Mouse (Mus musculus): ENCODE data around the gene Cttnbp2. TPM values are rescaled to one million over a fixed set of nuclear protein-coding genes. Genes with fewer than 3 reads are reported as not detected.

Gene Cttnbp2
- polyA plus RNA-seq (2015; fragmentation: Nextera tagmentation; extraction: Ambion mirVana) = 19.3 and 21.2 TPM in 2 replicates

DNA sequence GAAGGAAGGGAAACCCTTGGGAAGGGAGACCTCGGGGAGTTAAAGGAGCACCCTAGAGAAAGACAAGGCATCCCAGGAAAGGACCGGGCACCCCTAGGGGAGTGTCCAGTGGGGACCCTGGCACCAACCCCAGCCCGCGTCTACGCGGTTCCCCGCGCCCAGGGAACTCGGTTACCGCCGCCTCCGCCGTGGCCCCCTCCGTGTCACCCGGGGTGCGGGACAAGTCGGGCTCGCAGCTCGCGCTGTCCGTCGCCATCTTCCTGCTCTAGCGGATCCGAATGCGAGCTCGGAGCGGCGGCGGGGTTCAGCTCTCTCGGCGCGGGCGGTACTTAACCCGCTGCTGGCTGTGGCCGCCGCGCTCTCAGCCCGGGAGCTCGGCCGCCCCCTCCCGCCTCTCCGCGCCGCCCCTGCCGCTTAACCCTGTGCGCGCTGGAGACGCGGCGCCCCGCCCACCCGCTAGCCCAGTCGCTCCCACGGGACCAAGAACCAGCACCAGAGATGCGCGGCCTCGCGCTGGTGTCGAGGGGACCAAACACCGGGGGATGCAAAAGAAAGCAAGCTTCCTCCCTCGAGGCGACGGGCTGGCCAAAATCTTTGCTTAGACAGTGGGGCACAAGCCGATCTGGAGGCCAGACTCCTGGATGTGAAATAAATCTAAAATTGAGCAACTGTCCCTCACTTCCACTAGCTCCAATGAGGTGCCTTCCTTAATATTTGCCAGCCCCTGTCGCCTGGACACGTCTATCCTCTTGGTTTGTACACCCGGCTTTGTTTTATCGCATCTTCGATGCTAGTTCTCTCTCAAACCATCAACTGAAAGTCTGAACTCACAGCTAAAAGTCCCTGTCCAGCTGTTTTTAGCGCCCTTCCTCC lies at the start of gene Cttnbp2:
Gene Cttnbp2, minus strand, starts transcription at position 364 of the 873 bp plus-strand sequence.
- 1% methylated on average over 70 of the region's 70 CpGs for WGBS
- Histone ChIP-seq H3K4me1 (ENCODE audit: insufficient read depth, low read length) (peaks cover 15% of the 10 kb centered on the region), H3K27me3 (ENCODE audit: insufficient read depth, low read length) (peaks cover 5% of the 10 kb centered on the region; the same call in 1 of the 2 replicates), H3K9me3 (ENCODE audit: low read length) (no peaks in the 10 kb centered on the region), H3K4me3 (ENCODE audit: low read length) (peak within 1 kb of the TSS; percentile 89), H3K4me2 (replicated peaks; ENCODE audit: low read depth, low read length) (peak within 1 kb of the TSS; percentile 97), H3K27ac (ENCODE audit: low read length) (0 out of 2 replicates have a peak within 1 kb of the TSS, but pooled peaks have one; percentile 18), H3K9ac (replicated peaks; ENCODE audit: low read length) (peak within 1 kb of the TSS; percentile 88), H3K36me3 (ENCODE audit: insufficient read depth, low read length) (no peaks in the 10 kb centered on the region)
- peak; percentile 97 for ATAC-seq (ENCODE audit: low FRiP score, low TSS enrichment)

DNA sequence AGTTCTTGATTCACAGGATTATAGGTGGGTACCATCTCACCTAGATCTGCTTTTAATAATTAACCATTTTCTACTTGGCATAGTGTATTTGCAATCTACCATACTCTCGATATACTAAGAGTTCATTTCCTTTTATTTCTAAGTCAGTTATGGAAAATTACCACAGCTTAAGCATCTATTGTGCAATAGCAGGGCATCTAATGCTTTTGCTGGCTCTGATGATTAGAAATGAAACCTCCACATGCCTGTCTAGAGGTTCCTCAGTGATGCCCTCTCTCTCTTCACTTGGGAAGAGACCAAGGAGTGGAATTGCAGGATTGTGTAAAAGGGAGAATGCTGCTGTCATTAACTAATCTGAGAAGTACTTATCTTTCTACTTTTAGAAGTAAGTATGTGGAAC lies 44.4 kb upstream of the Cttnbp2 start:
- H3K9me3 ChIP-seq (ENCODE audit: low read length) = no peaks in the 10 kb centered on the region
- H3K27ac ChIP-seq (ENCODE audit: low read length) = no peak overlapping the region
- H3K4me2 ChIP-seq (replicated peaks; ENCODE audit: low read depth, low read length) = no peak overlapping the region
- H3K36me3 ChIP-seq (ENCODE audit: insufficient read depth, low read length) = no peaks in the 10 kb centered on the region
- no peak overlapping the region for H3K9ac ChIP-seq (replicated peaks; ENCODE audit: low read length)
- WGBS = 88% methylated on average over 1 of the region's 1 CpGs
- no peak for ATAC-seq (ENCODE audit: low FRiP score, low TSS enrichment)
- no peaks in the 10 kb centered on the region for H3K4me1 ChIP-seq (ENCODE audit: insufficient read depth, low read length)
- H3K4me3 ChIP-seq (ENCODE audit: low read length) = no peak overlapping the region
- H3K27me3 ChIP-seq (ENCODE audit: insufficient read depth, low read length) = no peaks in the 10 kb centered on the region

DNA sequence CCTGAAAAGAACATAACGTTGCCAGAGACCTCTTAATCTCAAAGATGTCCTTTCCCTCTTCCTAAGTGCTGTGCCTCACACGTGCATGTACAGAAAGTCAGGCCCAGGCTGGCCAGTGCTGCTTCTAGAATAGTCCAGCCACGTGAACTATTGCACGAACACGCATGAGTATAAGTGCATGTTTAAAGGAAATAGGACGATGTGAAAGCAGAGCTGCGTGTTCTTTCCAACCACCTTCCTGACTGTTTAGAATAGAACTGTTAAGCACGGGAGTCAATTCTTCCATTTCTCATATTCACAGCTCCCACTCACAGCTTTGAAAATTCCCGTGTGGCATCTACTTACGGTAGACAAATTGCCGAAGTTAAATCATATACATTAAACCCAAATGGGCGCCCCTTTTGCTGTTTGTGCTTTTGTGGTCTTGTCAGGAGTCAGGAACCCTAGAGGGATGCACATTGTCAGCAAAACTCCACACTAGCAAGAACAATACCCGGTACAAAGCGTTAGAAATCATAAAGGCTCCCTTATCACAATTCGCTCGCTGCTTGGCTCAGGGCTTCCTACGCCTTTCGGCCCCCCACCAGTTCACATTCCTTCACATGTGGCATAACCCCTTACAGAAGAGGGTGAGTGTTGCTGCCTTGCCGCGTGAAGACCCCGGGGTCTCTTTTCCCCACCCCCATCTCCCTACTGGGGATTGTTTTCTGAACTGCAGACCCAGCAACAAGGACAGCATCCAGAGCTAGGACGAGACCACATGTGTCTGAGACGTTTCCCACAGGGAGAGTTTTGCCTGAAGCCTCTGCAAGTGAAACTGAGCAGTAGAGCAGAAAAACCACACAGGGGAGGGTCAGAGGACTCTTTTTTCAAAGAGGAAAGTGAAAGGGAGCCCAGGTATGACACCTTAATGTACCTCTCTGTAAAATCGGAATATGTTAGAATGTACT lies 33.1 kb upstream of the Cttnbp2 start:
- ATAC-seq (ENCODE audit: low FRiP score, low TSS enrichment) = no peak
- Histone ChIP-seq H3K27me3 (ENCODE audit: insufficient read depth, low read length) (no peaks in the 10 kb centered on the region), H3K4me2 (replicated peaks; ENCODE audit: low read depth, low read length) (peak overlapping the region; percentile 12; the same call in 1 of the 2 replicates), H3K36me3 (ENCODE audit: insufficient read depth, low read length) (no peaks in the 10 kb centered on the region), H3K4me3 (ENCODE audit: low read length) (no peak overlapping the region), H3K9ac (replicated peaks; ENCODE audit: low read length) (no peak overlapping the region), H3K9me3 (ENCODE audit: low read length) (no peaks in the 10 kb centered on the region), H3K27ac (ENCODE audit: low read length) (no peak overlapping the region), H3K4me1 (ENCODE audit: insufficient read depth, low read length) (no peaks in the 10 kb centered on the region)
- 64% methylated on average over 24 of the region's 24 CpGs for WGBS

DNA sequence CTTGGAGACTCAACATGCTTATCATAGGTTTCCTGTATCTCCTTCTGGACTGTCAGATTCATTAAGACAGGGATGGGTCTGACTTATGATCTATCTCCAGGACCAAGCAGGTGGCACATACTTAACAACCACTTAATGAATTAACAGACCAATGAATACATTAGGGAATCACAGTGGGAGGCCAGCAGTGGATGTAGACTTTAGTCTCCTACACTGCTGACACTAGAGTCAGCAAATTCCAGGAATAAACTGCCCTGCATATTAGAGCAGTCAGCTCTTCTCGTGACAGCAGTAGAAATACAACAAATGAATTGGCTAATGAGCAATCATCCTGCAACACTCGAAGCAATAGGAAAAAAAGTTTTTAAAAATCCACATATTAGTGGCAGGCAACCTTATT lies 29.2 kb upstream of the Cttnbp2 start:
- ATAC-seq (ENCODE audit: low FRiP score, low TSS enrichment) = peak; percentile 80
- Histone ChIP-seq H3K27me3 (ENCODE audit: insufficient read depth, low read length) (no peaks in the 10 kb centered on the region), H3K36me3 (ENCODE audit: insufficient read depth, low read length) (no peaks in the 10 kb centered on the region), H3K4me2 (replicated peaks; ENCODE audit: low read depth, low read length) (no peak overlapping the region), H3K27ac (ENCODE audit: low read length) (no peak overlapping the region), H3K9me3 (ENCODE audit: low read length) (no peaks in the 10 kb centered on the region), H3K9ac (replicated peaks; ENCODE audit: low read length) (no peak overlapping the region), H3K4me1 (ENCODE audit: insufficient read depth, low read length) (no peaks in the 10 kb centered on the region), H3K4me3 (ENCODE audit: low read length) (no peak overlapping the region)
- 68% methylated on average over 2 of the region's 2 CpGs for WGBS

DNA sequence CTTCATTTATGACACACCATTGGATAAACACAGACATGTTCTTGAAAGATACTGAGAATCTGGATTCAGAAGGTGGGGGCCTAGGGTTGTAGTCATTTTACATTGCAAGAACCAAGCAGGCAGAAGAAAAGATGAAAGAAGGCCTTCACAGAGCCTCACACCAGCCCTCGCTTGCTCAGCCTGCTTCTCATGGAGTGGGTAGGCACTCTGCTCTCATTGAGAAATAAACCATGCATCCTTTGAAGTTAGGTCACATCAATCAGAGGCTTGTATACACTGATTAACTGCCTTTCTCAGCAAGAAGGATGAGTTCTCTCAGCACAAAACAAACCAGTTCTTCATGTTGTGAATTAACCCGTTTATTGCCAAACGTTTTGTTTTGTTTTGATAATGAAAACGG lies 25.8 kb upstream of the Cttnbp2 start:
- no peaks in the 10 kb centered on the region for H3K4me1 ChIP-seq (ENCODE audit: insufficient read depth, low read length)
- H3K9ac ChIP-seq (replicated peaks; ENCODE audit: low read length) = no peak overlapping the region
- no peaks in the 10 kb centered on the region for H3K36me3 ChIP-seq (ENCODE audit: insufficient read depth, low read length)
- H3K4me2 ChIP-seq (replicated peaks; ENCODE audit: low read depth, low read length) = no peak overlapping the region
- H3K9me3 ChIP-seq (ENCODE audit: low read length) = no peaks in the 10 kb centered on the region
- no peak overlapping the region for H3K4me3 ChIP-seq (ENCODE audit: low read length)
- H3K27me3 ChIP-seq (ENCODE audit: insufficient read depth, low read length) = no peaks in the 10 kb centered on the region
- WGBS = 50% methylated on average over 4 of the region's 4 CpGs
- ATAC-seq (ENCODE audit: low FRiP score, low TSS enrichment) = no peak
- no peak overlapping the region for H3K27ac ChIP-seq (ENCODE audit: low read length)

DNA sequence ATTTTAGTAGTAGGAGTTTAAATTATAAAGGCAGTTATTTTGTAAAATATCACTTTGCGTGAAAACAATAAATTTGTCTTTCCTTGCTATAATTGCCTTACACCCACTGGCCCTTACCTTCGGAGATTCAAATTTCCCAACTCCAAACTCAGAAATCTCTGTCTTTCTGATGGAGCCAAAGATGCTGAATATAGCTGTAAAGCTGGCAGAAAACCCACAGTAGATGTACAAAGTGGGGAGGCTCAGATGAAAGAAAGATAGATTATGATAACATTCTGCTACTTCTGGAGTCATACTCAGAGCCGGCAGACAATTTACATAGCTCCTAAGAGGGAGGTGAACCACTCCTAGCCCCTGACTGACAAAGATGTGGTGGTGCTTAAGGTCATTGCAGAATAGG lies 15.8 kb upstream of the Cttnbp2 start:
- no peaks in the 10 kb centered on the region for H3K27me3 ChIP-seq (ENCODE audit: insufficient read depth, low read length)
- H3K36me3 ChIP-seq (ENCODE audit: insufficient read depth, low read length) = no peaks in the 10 kb centered on the region
- H3K27ac ChIP-seq (ENCODE audit: low read length) = no peak overlapping the region
- no peaks in the 10 kb centered on the region for H3K4me1 ChIP-seq (ENCODE audit: insufficient read depth, low read length)
- no peak overlapping the region for H3K4me2 ChIP-seq (replicated peaks; ENCODE audit: low read depth, low read length)
- no peak overlapping the region for H3K4me3 ChIP-seq (ENCODE audit: low read length)
- no peak for ATAC-seq (ENCODE audit: low FRiP score, low TSS enrichment)
- H3K9me3 ChIP-seq (ENCODE audit: low read length) = no peaks in the 10 kb centered on the region
- 83% methylated on average over 3 of the region's 3 CpGs for WGBS
- H3K9ac ChIP-seq (replicated peaks; ENCODE audit: low read length) = no peak overlapping the region

DNA sequence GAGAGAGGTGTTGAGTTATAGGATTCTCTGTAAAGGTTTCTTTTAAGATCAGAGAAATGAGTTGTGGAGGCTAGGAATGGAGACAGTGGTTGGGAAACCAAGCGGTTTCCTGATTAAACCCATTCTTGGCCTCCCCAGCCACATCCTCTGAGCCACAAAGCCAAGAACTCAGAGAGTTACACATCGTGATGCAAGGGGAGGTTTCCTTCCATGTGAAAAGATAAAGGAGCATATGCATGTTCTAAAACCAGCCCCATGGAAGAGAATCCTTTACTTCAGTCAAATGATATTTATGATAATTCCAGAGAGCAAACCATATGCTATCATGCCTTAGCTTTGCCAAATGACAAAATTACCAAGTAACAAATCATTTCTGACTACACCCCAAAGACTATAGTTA lies 3.0 kb upstream of the Cttnbp2 start:
- Histone ChIP-seq H3K36me3 (ENCODE audit: insufficient read depth, low read length) (no peaks in the 10 kb centered on the region), H3K9me3 (ENCODE audit: low read length) (no peaks in the 10 kb centered on the region), H3K27ac (ENCODE audit: low read length) (no peak overlapping the region), H3K27me3 (ENCODE audit: insufficient read depth, low read length) (peaks cover 5% of the 10 kb centered on the region; the same call in 1 of the 2 replicates), H3K4me1 (ENCODE audit: insufficient read depth, low read length) (peaks cover 15% of the 10 kb centered on the region), H3K4me2 (replicated peaks; ENCODE audit: low read depth, low read length) (no peak overlapping the region), H3K4me3 (ENCODE audit: low read length) (no peak overlapping the region), H3K9ac (replicated peaks; ENCODE audit: low read length) (no peak overlapping the region)
- no peak for ATAC-seq (ENCODE audit: low FRiP score, low TSS enrichment)
- 80% methylated on average over 2 of the region's 2 CpGs for WGBS

DNA sequence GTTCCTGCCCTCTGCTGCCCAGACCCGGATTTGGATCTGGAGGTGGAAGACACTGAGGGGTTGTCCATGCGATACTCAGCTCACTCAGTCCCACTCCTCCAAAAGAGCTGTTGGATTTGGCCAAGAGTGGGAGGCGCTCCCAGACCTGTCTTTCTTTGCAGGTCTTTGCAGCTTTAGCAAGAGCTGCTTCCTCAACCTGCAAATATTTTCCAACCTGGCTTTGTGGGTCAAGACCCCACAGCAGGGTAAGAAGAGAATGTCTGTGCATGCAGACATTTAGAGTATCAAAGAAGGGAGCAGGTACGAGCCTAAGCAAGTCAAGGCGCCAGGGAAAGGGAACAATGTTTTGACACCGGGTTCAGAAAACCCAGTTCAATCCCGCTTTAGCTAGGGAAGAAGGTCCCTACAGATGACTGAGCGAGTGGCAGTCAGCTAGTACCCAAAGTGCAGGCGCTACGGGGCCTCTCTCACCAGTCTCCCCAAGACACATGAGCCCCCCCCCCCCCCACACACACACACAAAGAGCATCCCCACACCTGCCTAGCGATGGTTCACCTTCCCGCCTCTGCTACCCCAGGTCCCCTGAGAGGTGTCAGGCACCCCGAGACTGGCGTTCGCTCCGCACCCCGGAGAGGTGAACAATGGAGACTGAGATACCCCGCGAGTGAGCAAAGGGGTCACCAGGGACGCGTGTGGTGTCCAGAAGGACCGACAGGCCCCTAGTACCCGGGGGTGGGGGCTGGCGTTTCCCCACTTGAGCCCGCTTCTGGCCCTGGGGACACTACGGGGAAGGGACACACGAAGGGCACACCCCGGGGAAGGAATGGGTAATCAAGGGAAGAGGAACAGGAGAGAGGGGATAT lies 801 bp downstream of the Cttnbp2 start:
- WGBS = 1% methylated on average over 28 of the region's 28 CpGs
- Histone ChIP-seq H3K4me1 (ENCODE audit: insufficient read depth, low read length) (peaks cover 15% of the 10 kb centered on the region), H3K4me3 (ENCODE audit: low read length) (peak overlapping the region; percentile 89), H3K4me2 (replicated peaks; ENCODE audit: low read depth, low read length) (peak overlapping the region; percentile 97), H3K27ac (ENCODE audit: low read length) (0 out of 2 replicates have a peak overlapping the region, but pooled peaks have one; percentile 18), H3K27me3 (ENCODE audit: insufficient read depth, low read length) (peaks cover 5% of the 10 kb centered on the region; the same call in 1 of the 2 replicates), H3K9me3 (ENCODE audit: low read length) (no peaks in the 10 kb centered on the region), H3K9ac (replicated peaks; ENCODE audit: low read length) (peak overlapping the region; percentile 88), H3K36me3 (ENCODE audit: insufficient read depth, low read length) (no peaks in the 10 kb centered on the region)
- ATAC-seq (ENCODE audit: low FRiP score, low TSS enrichment) = peak; percentile 40

DNA sequence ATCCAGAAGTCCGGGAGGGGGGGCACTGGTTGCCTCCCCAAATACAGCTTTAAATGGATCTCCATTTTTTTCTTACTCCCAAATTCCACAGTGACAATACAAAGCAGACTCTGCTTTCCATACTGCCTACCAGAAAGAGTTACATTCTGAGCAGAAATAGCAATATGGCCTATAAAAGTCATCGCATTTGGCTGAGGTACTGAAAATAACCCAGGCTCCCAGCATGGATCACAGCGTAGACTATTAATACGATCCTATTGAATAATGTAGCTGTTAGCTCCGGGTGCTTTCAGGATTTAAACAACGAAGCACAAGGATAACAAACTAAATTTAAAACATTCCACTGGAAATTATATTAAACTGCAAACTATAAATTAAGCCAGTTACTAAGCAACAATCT lies 2.8 kb downstream of the Cttnbp2 start:
- H3K27ac ChIP-seq (ENCODE audit: low read length) = no peak overlapping the region
- WGBS = 64% methylated on average over 6 of the region's 6 CpGs
- H3K4me2 ChIP-seq (replicated peaks; ENCODE audit: low read depth, low read length) = no peak overlapping the region
- no peaks in the 10 kb centered on the region for H3K9me3 ChIP-seq (ENCODE audit: low read length)
- H3K9ac ChIP-seq (replicated peaks; ENCODE audit: low read length) = no peak overlapping the region
- no peak overlapping the region for H3K4me3 ChIP-seq (ENCODE audit: low read length)
- H3K4me1 ChIP-seq (ENCODE audit: insufficient read depth, low read length) = peaks cover 15% of the 10 kb centered on the region
- ATAC-seq (ENCODE audit: low FRiP score, low TSS enrichment) = no peak
- H3K36me3 ChIP-seq (ENCODE audit: insufficient read depth, low read length) = no peaks in the 10 kb centered on the region
- H3K27me3 ChIP-seq (ENCODE audit: insufficient read depth, low read length) = peaks cover 5% of the 10 kb centered on the region; the same call in 1 of the 2 replicates

All from kidney, embryonic 16.5 days (tissue).